Mouse (Mus musculus) left cerebral cortex, postnatal 25 days (tissue): ENCODE measurements around the gene Oca2. TPM values are rescaled to one million over a fixed set of nuclear protein-coding genes. Genes with fewer than 3 reads are reported as not detected.

Experiments
- DNase-seq, 2 experiments: peaks; one replicate each; pipeline ENCODE4 v3.0.0; 2022; ENCODE audit warnings: low spot score in 2 of 2, mixed read lengths in 1 of 2
- intact Hi-C: fragments of 180-260 bp; cut with DNase I; formaldehyde crosslinking; loops from one replicate; pipeline ENCODE4 v1.15.1; 2025
- total RNA-seq, 2 experiments: library from RNA; stranded (reverse); gene quantifications; 2 replicates each; pipeline ENCODE4 v1.2.3; 2021

Oca2 gene
- total RNA-seq, 2 experiments from 2014 or later, result 0.44 to 0.46 TPM

- peak; percentile 45 to 88 for DNase-seq
- intact Hi-C loops, result loop anchor here (2.0 kb wide), 1 partner anchor 104 kb away; no protein-coding TSS in a partner anchor
These were observed 117.2 kb downstream of the Oca2 start for GRCm38 (mm10) chr7:56356658-56357342.

GRCm38 (mm10) chr7:56381750-56382421, 142.3 kb downstream of the Oca2 start:
- intact Hi-C loops, result no loop called here
- peak in 1 of 2 experiments; percentile 16 for DNase-seq

GRCm38 (mm10) chr7:56382706-56383105, 143.1 kb downstream of the Oca2 start:
- DNase-seq, result peak; percentile 3 to 21
- intact Hi-C loops, result no loop called here

GRCm38 (mm10) chr7:56388295-56388694, 148.7 kb downstream of the Oca2 start:
- intact Hi-C loops, result no loop called here
- no peak for DNase-seq

GRCm38 (mm10) chr7:56418182-56418836, 178.7 kb downstream of the Oca2 start:
- intact Hi-C loops, result no loop called here
- no peak for DNase-seq

GRCm38 (mm10) chr7:56419253-56419844, 179.8 kb downstream of the Oca2 start:
- peak; percentile 37 to 74 for DNase-seq
- intact Hi-C loops, result no loop called here

GRCm38 (mm10) chr7:56421946-56422345, 182.4 kb downstream of the Oca2 start:
- peak; percentile 24 to 83 for DNase-seq
- intact Hi-C loops, result no loop called here

DNA sequence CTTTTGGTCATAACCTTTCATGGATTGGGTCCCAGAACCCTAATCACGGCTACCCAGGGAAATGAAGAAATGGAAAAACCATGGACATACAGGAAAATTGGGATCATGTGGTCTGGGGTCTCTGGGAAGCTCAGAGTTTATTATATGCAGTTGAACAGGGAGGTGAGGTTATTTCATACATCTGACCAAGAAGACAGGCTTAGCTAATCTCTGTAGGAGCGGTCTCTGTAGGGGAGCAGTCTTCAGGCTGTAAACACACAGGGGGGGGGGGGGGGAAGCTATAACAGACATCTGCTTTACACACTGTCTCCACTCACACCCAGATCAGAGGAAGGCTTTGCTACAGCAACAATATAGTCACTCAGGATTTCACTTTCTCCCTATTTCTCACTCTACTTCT, 184.0 kb downstream of the Oca2 start:
- intact Hi-C loops, result no loop called here

DNA sequence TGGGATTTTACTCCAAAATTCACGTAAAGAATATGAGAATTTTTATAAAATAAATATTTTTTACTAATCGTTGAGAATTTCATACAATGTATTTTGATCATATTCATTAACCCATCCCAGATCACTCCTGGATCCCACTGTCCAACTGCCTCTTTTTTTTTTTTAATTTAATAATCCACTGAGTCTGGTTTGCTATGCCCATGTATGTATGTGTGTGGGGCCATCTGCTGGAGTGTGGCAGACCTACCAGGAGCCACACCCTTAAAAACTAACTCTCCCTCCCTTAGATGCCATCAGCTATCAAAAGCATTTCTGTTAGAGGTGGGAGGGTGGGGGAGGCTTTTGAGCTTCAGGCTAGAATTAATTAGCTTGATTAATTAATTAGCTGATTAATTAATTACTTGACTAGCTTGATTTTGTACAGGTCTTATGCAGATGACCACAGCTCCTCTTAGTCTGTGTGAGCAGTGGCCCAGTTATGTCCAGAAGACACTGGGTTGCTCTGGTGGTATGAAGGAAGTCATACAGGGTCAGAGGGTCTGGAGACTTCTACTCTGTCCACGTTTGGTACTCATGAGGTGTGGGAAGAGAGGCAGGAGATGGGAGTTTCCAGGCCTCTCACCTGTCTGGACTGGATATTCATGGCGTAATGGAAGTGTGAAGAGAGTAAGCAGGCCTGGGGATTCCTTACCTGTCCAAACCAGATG, 221.4 kb downstream of the Oca2 start:
- intact Hi-C loops, result loop anchor here (2.0 kb wide), 2 partner anchors 104 to 170 kb away; no protein-coding TSS in a partner anchor
- peak; percentile 21 to 50 for DNase-seq

More for the DNA sequence above, 184.0 kb downstream of the Oca2 start:
- no peak for DNase-seq

DNA sequence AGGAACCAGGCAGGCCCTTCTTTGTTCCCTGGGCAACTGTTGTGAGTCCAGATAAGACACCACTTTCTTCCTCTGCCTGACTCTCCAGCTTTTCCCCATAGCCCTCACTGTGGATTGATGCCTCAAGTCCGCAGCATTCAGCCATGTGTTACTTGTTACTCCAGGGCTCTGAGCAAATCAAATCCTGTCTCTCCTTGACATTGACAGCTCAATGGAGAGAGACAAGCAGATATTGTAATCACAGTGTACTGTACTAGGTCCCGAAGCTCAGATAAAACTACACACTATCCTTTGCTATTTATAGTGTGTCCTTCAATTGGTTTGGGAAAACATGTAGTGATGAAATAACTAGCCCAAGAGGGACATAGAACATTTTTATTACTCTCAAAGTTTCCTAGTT, 258.7 kb downstream of the Oca2 start:
- intact Hi-C loops, result no loop called here
- DNase-seq, result no peak

- intact Hi-C loops, result no loop called here
- no peak for DNase-seq
These were observed 259.8 kb downstream of the Oca2 start for GRCm38 (mm10) chr7:56499319-56499718.

GRCm38 (mm10) chr7:56499767-56500166, 260.2 kb downstream of the Oca2 start:
- intact Hi-C loops, result no loop called here

DNA sequence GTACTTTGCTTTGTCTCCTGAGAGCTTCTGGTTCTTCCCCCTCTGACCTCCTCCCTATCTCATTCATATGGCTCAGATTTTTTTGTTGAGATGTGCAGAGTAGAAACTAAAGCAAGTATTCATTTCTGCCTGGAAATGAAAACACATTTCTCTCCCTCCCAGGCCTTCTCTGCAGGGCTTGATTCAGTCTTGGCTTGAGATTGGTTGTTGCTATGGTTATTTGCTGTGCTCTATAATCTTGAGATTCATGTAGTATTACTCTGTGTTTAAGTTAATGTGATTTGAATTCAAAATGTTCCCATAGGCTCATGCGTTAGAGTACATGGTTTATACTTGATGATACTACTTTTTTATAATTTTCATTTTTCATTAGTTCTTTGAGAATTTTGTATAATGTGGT, 260.9 kb downstream of the Oca2 start:
- intact Hi-C loops, result no loop called here
- peak in 1 of 2 experiments; percentile 7 for DNase-seq

More at GRCm38 (mm10) chr7:56499767-56500166, 260.2 kb downstream of the Oca2 start:
- DNase-seq, result no peak

GRCm38 (mm10) chr7:56518581-56518980, 279.0 kb downstream of the Oca2 start:
- DNase-seq, result no peak
- intact Hi-C loops, result no loop called here

DNA sequence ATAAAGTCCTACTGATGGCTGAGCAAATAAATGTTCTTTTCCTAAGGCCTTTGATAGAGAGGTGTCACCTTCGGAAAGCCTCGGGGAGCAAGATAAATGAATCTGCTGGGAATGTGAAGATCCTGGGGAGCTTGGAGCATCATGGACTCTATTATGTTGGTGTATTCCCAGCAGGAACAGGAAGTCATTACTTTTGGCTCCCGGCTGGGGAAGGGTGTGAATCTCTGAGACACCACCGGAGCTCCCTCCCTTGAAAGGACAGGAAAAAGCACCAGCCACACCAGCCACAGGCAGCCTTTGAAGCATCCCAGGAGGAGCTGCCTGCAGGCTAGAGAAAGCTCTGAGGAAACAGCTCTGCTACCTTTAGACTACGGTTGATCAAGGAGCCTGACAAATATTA, 280.2 kb downstream of the Oca2 start:
- intact Hi-C loops, result no loop called here

GRCm38 (mm10) chr7:56534856-56535255, 295.3 kb downstream of the Oca2 start:
- intact Hi-C loops, result no loop called here

More for the DNA sequence above, 280.2 kb downstream of the Oca2 start:
- no peak for DNase-seq

GRCm38 (mm10) chr7:56549226-56549625, 309.7 kb downstream of the Oca2 start:
- intact Hi-C loops, result no loop called here
- no peak for DNase-seq

More at GRCm38 (mm10) chr7:56534856-56535255, 295.3 kb downstream of the Oca2 start:
- no peak for DNase-seq

- no peak for DNase-seq
- intact Hi-C loops, result no loop called here
These were observed 312.2 kb downstream of the Oca2 start for GRCm38 (mm10) chr7:56551804-56552203.
